Comparison of ENCODE assay signal across 11 mouse cellular contexts in genomic region chr8:10922209-10923030, GRCm38 (mm10).
A peak's percentile ranks its signal among the peaks of the same experiment; 100 is the strongest.
DNase-seq lines count a peak whose midpoint lies in the region; ATAC-seq and TF ChIP-seq lines count a peak whose summit lies in the region.
"Had no signal": no experiment of that assay in that cellular context is flagged by ENCODE, and none has a peak within 500 bp of the region (broad histone marks: within the 10 kb centered on the region; RNA-seq: fewer than 3 reads in every experiment).

No protein-coding gene starts in this region.

- H3K9me3 ChIP-seq in lung, embryonic 15.5 days: no peaks in the 10 kb centered on the region
- no peaks in the 10 kb centered on the region for H3K9me3 ChIP-seq in hindbrain, embryonic 16.5 days (ENCODE audit: control insufficient read depth, low read length)
- H3K9me3 ChIP-seq in stomach, embryonic 14.5 days (ENCODE audit: control insufficient read depth, low read depth, low read length): no peaks in the 10 kb centered on the region
- H3K9me3 ChIP-seq: embryonic facial prominence, embryonic 15.5 days had no signal

- peak; percentile 51 for DNase-seq in embryo, embryonic 10 days (ENCODE audit: low spot score)
- DNase-seq in embryo, embryonic 9.5 days (ENCODE audit: extremely low spot score): no peak
- DNase-seq in lung, adult 2 months: no peak
- no peak for DNase-seq in left cerebral cortex, postnatal 14 days (ENCODE audit: low spot score in 2 of 2)
- no peak for DNase-seq in ovary, adult 18-20 months (ENCODE audit: low spot score)
- DNase-seq: left cerebral cortex, postnatal 4 days; spleen, adult 18-20 months had no signal

- no peak for ATAC-seq in lung, embryonic 15.5 days (ENCODE audit: borderline replicate concordance, extremely low read depth, low FRiP score, low TSS enrichment)
- ATAC-seq in hindbrain, embryonic 16.5 days: no peak
- 0 out of 2 replicates have a peak, but pooled peaks have one; percentile 2 for ATAC-seq in stomach, embryonic 14.5 days (ENCODE audit: insufficient number of reproducible peaks, insufficient read depth, low FRiP score, low read depth)

- peak overlapping the region; percentile 36; the same call in 1 of the 2 replicates for H3K27ac ChIP-seq in lung, embryonic 15.5 days
- H3K27ac ChIP-seq in hindbrain, embryonic 16.5 days (ENCODE audit: low read depth, low read length): peak overlapping the region; percentile 59; the same call in 1 of the 2 replicates
- 0 out of 2 replicates have a peak overlapping the region, but pooled peaks have one; percentile 44 for H3K27ac ChIP-seq in stomach, embryonic 14.5 days (ENCODE audit: low read length)
- H3K27ac ChIP-seq: embryonic facial prominence, embryonic 15.5 days had no signal

- intact Hi-C loops in left cerebral cortex, postnatal 14 days (cut with DNase I): loop anchor here (10.0 kb wide), 1 partner anchor 82 kb away; the partner anchor contains the start of gene Irs2

- TF ChIP-seq POLR2A in lung, adult 2 months (IDR thresholded peaks at IDR 0.05; ENCODE audit: borderline replicate concordance, extremely low read depth, low read depth, low read length): no peak

- no peaks in the 10 kb centered on the region for H3K36me3 ChIP-seq in lung, embryonic 15.5 days
- H3K36me3 ChIP-seq in hindbrain, embryonic 16.5 days (ENCODE audit: control insufficient read depth, insufficient read depth, low read length): no peaks in the 10 kb centered on the region
- H3K36me3 ChIP-seq in stomach, embryonic 14.5 days (ENCODE audit: control insufficient read depth, insufficient read depth, low read length): no peaks in the 10 kb centered on the region
- H3K36me3 ChIP-seq: embryonic facial prominence, embryonic 15.5 days had no signal

- peaks cover 44% of the 10 kb centered on the region for H3K27me3 ChIP-seq in lung, embryonic 15.5 days
- peaks cover 3% of the 10 kb centered on the region; the same call in 1 of the 2 replicates for H3K27me3 ChIP-seq in hindbrain, embryonic 16.5 days (replicated peaks; ENCODE audit: control insufficient read depth, insufficient read depth, low read length)
- H3K27me3 ChIP-seq in stomach, embryonic 14.5 days (ENCODE audit: control insufficient read depth, insufficient read depth, low read length): no peaks in the 10 kb centered on the region

- H3K4me3 ChIP-seq in lung, embryonic 15.5 days: no peak overlapping the region
- H3K4me3 ChIP-seq in lung, adult 2 months (replicated peaks; ENCODE audit: extremely low read depth, low read depth, low read length): no peak overlapping the region
- no peak overlapping the region for H3K4me3 ChIP-seq in hindbrain, embryonic 16.5 days (ENCODE audit: low read length)
- H3K4me3 ChIP-seq in stomach, embryonic 14.5 days (ENCODE audit: low read depth, low read length): no peak overlapping the region
- H3K4me3 ChIP-seq: embryonic facial prominence, embryonic 15.5 days had no signal

- no peak overlapping the region for H3K9ac ChIP-seq in lung, embryonic 15.5 days
- H3K9ac ChIP-seq in hindbrain, embryonic 16.5 days (ENCODE audit: low read depth, low read length): no peak overlapping the region
- H3K9ac ChIP-seq in stomach, embryonic 14.5 days (replicated peaks; ENCODE audit: low read depth, low read length): no peak overlapping the region
- H3K9ac ChIP-seq: embryonic facial prominence, embryonic 15.5 days had no signal

- no peak overlapping the region for H3K4me2 ChIP-seq in lung, embryonic 15.5 days
- H3K4me2 ChIP-seq in hindbrain, embryonic 16.5 days (ENCODE audit: low read length): no peak overlapping the region
- H3K4me2 ChIP-seq in stomach, embryonic 14.5 days (replicated peaks; ENCODE audit: low read depth, low read length): no peak overlapping the region
- H3K4me2 ChIP-seq: embryonic facial prominence, embryonic 15.5 days had no signal

- WGBS in lung, embryonic 15.5 days: 45% methylated on average over 12 of the region's 12 CpGs
- 63% methylated on average over 12 of the region's 12 CpGs for WGBS in lung, adult 2 months
- WGBS in hindbrain, embryonic 16.5 days: 29% methylated on average over 12 of the region's 12 CpGs
- WGBS in stomach, embryonic 14.5 days: 38% methylated on average over 12 of the region's 12 CpGs

- no peak for TF ChIP-seq CTCF in lung, adult 2 months (IDR thresholded peaks at IDR 0.05; ENCODE audit: insufficient read depth, low read length)

- H3K4me1 ChIP-seq in lung, embryonic 15.5 days: peaks cover 60% of the 10 kb centered on the region
- H3K4me1 ChIP-seq in lung, adult 2 months (ENCODE audit: control insufficient read depth, insufficient read depth, low read length): peaks cover 2% of the 10 kb centered on the region; the same call in 1 of the 2 replicates
- peaks cover 44% of the 10 kb centered on the region for H3K4me1 ChIP-seq in hindbrain, embryonic 16.5 days (ENCODE audit: control insufficient read depth, insufficient read depth, low read depth, low read length)
- H3K4me1 ChIP-seq in stomach, embryonic 14.5 days (ENCODE audit: control insufficient read depth, insufficient read depth, low read length): peaks cover 41% of the 10 kb centered on the region
